Mouse (Mus musculus): Measurements from ENCODE around the gene Crim1.

DNA sequence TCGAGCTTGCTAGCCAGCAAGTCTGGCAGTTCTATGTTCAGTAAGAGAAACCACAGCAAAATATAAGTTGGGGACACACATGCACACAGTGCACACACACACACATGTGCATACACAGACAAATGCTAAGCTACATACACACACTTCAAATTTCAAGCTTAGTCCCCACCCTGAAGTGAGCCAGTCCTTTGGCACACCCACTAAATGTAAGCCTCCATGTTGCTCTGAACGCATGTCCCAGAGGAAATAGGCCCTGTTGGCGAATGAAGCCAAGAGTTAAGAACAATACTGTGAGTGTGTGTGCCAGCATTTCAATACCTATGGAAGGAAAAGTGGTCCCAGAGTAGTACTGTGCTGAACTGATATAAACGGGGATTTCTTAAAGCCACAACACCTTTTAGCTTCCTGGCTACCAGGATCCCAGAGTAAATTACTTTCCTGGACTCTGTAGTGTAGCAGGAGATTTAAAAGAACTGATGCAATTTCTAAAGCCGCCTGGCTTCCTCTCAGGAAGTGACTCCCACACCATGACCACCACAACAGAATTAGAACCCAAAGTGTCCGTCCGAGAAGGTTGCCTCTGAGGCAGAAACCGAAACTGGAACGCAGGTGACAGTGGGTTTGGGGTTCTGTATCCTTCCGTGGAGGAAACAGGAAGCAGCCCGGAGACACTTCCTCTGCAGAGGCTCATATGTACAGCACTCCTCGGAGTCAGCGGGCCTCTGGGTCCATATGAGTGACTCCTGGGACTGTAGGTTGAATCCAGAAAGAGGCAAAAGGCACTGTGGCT is 162.1 kb downstream of the Crim1 start:
- TF ChIP-seq MAFK (IDR thresholded peaks at IDR 0.05; ENCODE audit: insufficient replicate concordance, low read length) (peak; percentile 70), NELFE (IDR thresholded peaks at IDR 0.05; ENCODE audit: low read depth, low read length) (no peak)

All from CH12.LX (cell line).